Mouse (Mus musculus) kidney, postnatal 10 days (tissue): ENCODE measurements at regions not wholly inside any gene's neighbourhood (a gene's known extent, or its start where the extent isn't known, plus 50 kb on each side); places are given as distances from the start of the nearest gene placed in this dataset.
"Not testable (repeated sequence)": the region's sequence is repeated elsewhere in the genome, so short reads cannot be mapped to it uniquely, and the experiment has no call there.

Experiments used
- DNase-seq: peaks from one replicate; pipeline ENCODE4 v3.0.0; 2021; ENCODE audit warnings: mixed read lengths

GRCm38 (mm10) chr6:19855476-19855875 is 989.4 kb downstream of the Ankrd7 start:
- DNase-seq: not testable (repeated sequence)

- DNase-seq: no peak
Measured at GRCm38 (mm10) chr6:19864101-19864500, 998.0 kb downstream of the Ankrd7 start.

- no peak for DNase-seq
Measured at GRCm38 (mm10) chr6:19869697-19870096, 1003.6 kb downstream of the Ankrd7 start.

GRCm38 (mm10) chr6:19911181-19911580 is 1045.1 kb downstream of the Ankrd7 start:
- no peak for DNase-seq

GRCm38 (mm10) chr6:19941784-19942183 is 1075.7 kb downstream of the Ankrd7 start:
- not testable (repeated sequence) for DNase-seq

- DNase-seq: no peak
Measured at GRCm38 (mm10) chr6:19944334-19944733, 1078.2 kb downstream of the Ankrd7 start.

- no peak for DNase-seq
Measured at GRCm38 (mm10) chr6:19945693-19946092, 1079.6 kb downstream of the Ankrd7 start.

- DNase-seq: no peak
Measured at GRCm38 (mm10) chr6:19975898-19976297, 1109.8 kb downstream of the Ankrd7 start.

GRCm38 (mm10) chr6:19991829-19992228 is 1125.7 kb downstream of the Ankrd7 start:
- no peak for DNase-seq

GRCm38 (mm10) chr6:20028466-20028865 is 1162.3 kb downstream of the Ankrd7 start:
- no peak for DNase-seq

GRCm38 (mm10) chr6:20037769-20038168 is 1171.7 kb downstream of the Ankrd7 start:
- peak; percentile 5 for DNase-seq

GRCm38 (mm10) chr6:20078666-20079065 is 1136.6 kb upstream of the Kcnd2 start:
- DNase-seq: no peak

GRCm38 (mm10) chr6:20092057-20092917 is 1123.0 kb upstream of the Kcnd2 start:
- DNase-seq: no peak

- DNase-seq: not testable (repeated sequence)
Measured at GRCm38 (mm10) chr6:20133991-20134390, 1081.3 kb upstream of the Kcnd2 start.

GRCm38 (mm10) chr6:20137546-20137945 is 1077.8 kb upstream of the Kcnd2 start:
- no peak for DNase-seq
